Mouse (Mus musculus): ENCODE results near the gene Tmprss11g. TPM values are rescaled to one million over a fixed set of nuclear protein-coding genes. Genes with fewer than 3 reads are reported as not detected.

The Tmprss11g gene
- polyA plus RNA-seq (2012; rRNA removed) = not detected in 2 replicates

DNA sequence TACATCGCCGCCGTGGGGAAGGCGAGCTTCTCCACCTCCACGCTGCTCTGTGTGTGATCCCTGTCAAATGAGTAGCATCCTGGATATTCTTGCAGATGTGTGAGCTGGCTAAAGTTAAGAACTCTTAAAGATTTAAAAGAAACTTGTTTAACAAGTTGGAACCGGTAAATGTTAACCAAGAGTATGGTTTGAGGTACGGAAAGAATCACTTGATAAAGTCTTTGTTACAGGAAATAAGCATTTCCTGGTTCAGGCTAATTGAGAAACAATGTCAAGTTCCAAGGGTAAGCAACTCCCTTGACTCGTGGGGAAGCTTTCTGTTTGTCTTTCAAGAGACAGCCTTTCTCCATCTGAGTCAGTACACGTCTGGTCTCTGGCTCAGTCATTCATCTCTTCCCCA lies at the start of gene Tmprss11g:
Gene Tmprss11g (minus strand): TSS at position 101 of the 400 bp plus-strand sequence.
- TF ChIP-seq CTCF (IDR thresholded peaks at IDR 0.05; ENCODE audit: borderline replicate concordance, extremely low read depth, insufficient read depth, insufficient read length) (no peak), POLR2A (IDR thresholded peaks at IDR 0.05; ENCODE audit: borderline replicate concordance, extremely low read depth, insufficient read depth, insufficient read length, poor library complexity, severe bottlenecking) (no peak)
- no peak for DNase-seq (ENCODE audit: low read depth)

DNA sequence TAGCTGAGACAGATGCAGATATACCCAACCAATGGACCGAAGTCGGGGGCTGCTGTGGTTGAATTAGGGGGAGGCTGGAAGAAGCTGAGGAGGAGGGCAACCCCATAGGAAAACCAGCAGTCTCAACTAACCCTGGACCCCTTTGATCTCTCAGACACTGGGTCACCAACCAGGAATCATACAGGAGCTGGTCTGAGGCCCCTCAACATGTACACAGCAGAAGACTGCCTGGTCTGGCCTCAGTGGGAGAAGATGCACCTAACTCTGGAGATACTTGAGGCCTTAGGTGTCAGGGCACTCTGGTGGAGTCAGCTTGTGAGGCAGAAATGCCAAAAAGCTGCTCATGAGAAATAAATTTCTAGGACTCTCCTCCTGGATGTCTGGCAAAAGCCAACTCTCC lies 28.3 kb upstream of the Tmprss11g start:
- TF ChIP-seq POLR2A (IDR thresholded peaks at IDR 0.05; ENCODE audit: borderline replicate concordance, extremely low read depth, insufficient read depth, insufficient read length, poor library complexity, severe bottlenecking) = no peak
- no peak for TF ChIP-seq CTCF (IDR thresholded peaks at IDR 0.05; ENCODE audit: borderline replicate concordance, extremely low read depth, insufficient read depth, insufficient read length)
- DNase-seq (ENCODE audit: low read depth) = no peak

DNA sequence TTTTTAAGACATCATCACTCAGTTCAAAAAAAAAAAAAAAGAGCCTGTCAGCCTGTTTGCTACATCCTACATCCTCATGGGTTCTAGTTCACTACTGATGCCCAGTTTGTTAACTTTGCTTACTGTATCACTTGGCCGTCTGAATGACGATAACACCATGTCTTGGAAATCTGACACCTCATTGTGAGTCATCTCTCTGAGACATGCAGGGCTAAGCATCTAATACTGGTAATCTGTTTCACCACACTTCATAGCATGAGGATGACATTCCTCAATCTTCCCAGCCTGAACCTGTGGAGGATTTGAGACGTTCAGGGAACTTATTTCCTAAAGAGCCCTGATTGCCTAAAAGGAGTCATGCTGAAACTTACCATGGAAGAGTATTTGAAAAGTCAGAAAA lies 22.2 kb upstream of the Tmprss11g start:
- no peak for DNase-seq (ENCODE audit: low read depth)
- TF ChIP-seq CTCF (IDR thresholded peaks at IDR 0.05; ENCODE audit: borderline replicate concordance, extremely low read depth, insufficient read depth, insufficient read length) (no peak), POLR2A (IDR thresholded peaks at IDR 0.05; ENCODE audit: borderline replicate concordance, extremely low read depth, insufficient read depth, insufficient read length, poor library complexity, severe bottlenecking) (no peak)

DNA sequence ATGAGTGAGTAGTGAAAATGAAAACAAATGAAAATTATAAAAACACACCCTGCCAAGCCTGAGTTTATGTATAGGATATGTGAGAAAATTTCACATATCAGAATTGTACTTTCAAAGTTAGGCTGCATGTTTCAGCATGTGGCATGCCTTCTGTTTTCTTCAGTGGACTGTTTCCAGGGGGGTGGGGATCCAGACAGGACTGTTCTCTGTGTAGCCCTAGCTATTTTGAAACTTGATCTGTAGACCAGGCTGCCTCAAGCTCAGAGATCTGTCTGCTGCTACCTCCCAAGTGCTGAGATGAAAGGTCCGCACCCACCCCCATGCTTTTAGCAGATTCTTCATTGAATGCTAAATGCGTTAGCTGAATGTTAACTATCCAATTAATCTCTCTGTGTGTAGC lies 10.3 kb upstream of the Tmprss11g start:
- DNase-seq (ENCODE audit: low read depth) = no peak
- TF ChIP-seq POLR2A (IDR thresholded peaks at IDR 0.05; ENCODE audit: borderline replicate concordance, extremely low read depth, insufficient read depth, insufficient read length, poor library complexity, severe bottlenecking) (no peak), CTCF (IDR thresholded peaks at IDR 0.05; ENCODE audit: borderline replicate concordance, extremely low read depth, insufficient read depth, insufficient read length) (no peak)

DNA sequence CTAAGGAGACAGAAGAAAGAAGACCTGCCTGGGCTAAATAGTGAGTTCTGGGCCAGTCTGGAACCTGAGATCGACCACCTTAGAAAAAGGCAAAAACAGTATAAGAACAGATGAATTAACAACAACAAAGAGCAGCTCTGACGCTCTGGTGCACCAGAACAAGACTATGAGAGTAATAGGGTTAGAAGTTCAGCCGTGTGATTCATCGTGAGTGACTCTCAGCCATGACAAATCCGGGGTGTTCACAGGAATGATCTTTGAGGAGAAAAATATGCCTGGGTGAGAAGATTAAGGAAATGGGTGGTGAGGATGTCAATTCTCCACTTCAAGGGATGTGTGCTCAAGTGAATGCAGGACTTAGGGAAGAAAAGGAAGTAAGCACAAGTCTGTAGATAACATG lies 6.9 kb downstream of the Tmprss11g start:
- no peak for TF ChIP-seq CTCF (IDR thresholded peaks at IDR 0.05; ENCODE audit: borderline replicate concordance, extremely low read depth, insufficient read depth, insufficient read length)
- TF ChIP-seq POLR2A (IDR thresholded peaks at IDR 0.05; ENCODE audit: borderline replicate concordance, extremely low read depth, insufficient read depth, insufficient read length, poor library complexity, severe bottlenecking) = no peak

DNA sequence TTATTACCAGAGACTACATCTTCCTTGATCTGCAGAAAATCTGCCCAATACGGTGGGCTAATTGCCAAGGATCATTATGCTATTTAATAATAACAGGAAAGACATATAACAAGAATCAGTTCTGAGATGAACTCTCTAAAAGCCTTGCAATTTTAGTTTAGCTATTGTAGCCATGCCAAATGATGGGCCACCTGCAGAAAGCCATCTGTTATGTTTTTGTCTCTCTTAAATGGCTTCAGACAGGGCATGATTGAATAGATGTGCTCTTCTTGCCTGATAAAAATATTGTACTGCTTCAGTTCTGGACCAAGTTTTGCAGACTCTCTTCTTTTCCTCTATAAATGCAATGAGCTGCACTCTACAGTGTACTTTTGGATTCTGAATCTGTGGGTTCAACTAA lies 24.9 kb downstream of the Tmprss11g start:
- DNase-seq (ENCODE audit: low read depth) = peak; percentile 3
- TF ChIP-seq CTCF (IDR thresholded peaks at IDR 0.05; ENCODE audit: borderline replicate concordance, extremely low read depth, insufficient read depth, insufficient read length) = no peak
- no peak for TF ChIP-seq POLR2A (IDR thresholded peaks at IDR 0.05; ENCODE audit: borderline replicate concordance, extremely low read depth, insufficient read depth, insufficient read length, poor library complexity, severe bottlenecking)

More for the DNA sequence above, 6.9 kb downstream of the Tmprss11g start:
- no peak for DNase-seq (ENCODE audit: low read depth)

DNA sequence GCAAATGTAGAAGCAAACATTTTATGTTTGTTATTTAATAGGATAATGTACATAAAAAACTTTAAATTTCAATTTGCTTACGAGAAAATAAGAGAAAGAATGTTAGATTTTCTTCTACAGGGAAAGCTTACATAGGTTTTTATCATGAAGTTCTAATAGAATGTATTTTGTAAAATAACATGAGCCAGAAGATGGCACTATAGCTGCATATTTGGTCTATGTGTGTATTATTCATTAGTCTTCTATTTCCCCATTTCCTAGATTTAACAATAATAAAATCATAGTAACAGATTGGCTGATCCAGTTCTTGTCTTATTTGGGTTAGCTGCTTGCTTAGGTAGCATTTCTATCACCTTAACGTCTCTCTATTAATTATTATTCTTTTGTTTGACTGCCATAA lies 35.8 kb downstream of the Tmprss11g start:
- peak; percentile 40 for DNase-seq (ENCODE audit: low read depth)
- TF ChIP-seq POLR2A (IDR thresholded peaks at IDR 0.05; ENCODE audit: borderline replicate concordance, extremely low read depth, insufficient read depth, insufficient read length, poor library complexity, severe bottlenecking) (no peak), CTCF (IDR thresholded peaks at IDR 0.05; ENCODE audit: borderline replicate concordance, extremely low read depth, insufficient read depth, insufficient read length) (no peak)

DNA sequence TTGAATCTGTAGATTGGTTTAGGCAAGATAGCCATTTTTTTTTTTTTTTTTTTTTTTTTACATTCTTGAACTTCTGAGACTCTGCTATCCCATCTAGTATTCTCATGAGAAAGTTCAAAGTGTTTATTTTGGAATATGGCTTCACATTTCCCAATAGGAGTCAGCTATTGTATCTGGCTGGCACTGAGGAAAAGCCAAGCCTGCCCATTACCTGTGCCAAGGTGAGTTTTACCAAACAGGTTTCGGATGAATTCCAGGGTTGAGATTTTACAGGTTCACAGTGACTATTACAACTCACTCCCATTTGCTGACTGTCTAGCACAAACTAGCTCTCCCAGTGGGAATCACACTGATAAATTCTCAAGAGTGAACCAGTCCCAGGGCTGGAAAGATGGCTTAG lies 36.4 kb downstream of the Tmprss11g start:
- TF ChIP-seq POLR2A (IDR thresholded peaks at IDR 0.05; ENCODE audit: borderline replicate concordance, extremely low read depth, insufficient read depth, insufficient read length, poor library complexity, severe bottlenecking) (no peak), CTCF (IDR thresholded peaks at IDR 0.05; ENCODE audit: borderline replicate concordance, extremely low read depth, insufficient read depth, insufficient read length) (no peak)
- no peak for DNase-seq (ENCODE audit: low read depth)

DNA sequence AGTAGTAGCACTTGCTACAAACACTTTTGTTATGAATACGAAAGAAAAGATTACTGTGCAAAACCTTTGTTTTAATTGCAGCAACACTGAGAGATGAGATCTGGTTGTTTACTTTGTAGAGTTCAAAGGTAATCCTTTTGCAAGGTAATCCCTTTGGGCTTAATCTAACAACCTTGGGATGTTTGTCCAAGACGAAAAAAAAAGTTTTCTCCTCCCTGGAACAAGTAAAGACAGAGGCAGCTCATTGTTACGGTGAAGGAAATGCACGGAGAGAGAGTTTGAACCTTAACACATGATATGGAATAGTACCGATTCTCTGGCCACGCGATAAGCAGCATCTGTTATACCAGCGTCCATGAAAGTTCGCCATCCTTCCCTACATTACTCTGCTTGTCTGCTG lies 44.5 kb downstream of the Tmprss11g start:
- no peak for TF ChIP-seq POLR2A (IDR thresholded peaks at IDR 0.05; ENCODE audit: borderline replicate concordance, extremely low read depth, insufficient read depth, insufficient read length, poor library complexity, severe bottlenecking)
- TF ChIP-seq CTCF (IDR thresholded peaks at IDR 0.05; ENCODE audit: borderline replicate concordance, extremely low read depth, insufficient read depth, insufficient read length) = no peak
- no peak for DNase-seq (ENCODE audit: low read depth)

DNA sequence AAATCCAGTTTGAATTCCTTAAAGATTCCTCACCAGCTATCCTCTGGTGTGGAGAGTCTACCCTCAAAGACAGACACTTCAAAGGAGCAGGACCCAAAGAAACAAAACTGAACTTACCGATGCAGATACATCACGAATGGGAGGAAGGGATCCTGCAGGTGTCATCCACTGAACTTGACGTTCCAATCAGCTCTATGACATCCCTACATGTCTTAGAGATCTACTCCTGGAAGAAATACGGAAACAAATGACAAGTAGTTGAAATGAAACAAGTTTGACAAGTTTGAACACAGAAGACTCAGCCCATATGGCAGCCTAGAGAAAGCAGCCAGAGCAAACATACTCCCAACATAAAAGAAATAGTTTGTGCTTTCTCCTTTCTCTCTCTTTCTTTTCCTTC lies 49.5 kb downstream of the Tmprss11g start, which contains the start of gene Tmprss11a:
Gene Tmprss11a (minus strand): TSS at position 101 of the 400 bp plus-strand sequence.
- TF ChIP-seq CTCF (IDR thresholded peaks at IDR 0.05; ENCODE audit: borderline replicate concordance, extremely low read depth, insufficient read depth, insufficient read length) (no peak), POLR2A (IDR thresholded peaks at IDR 0.05; ENCODE audit: borderline replicate concordance, extremely low read depth, insufficient read depth, insufficient read length, poor library complexity, severe bottlenecking) (no peak)
- DNase-seq (ENCODE audit: low read depth) = no peak

DNA sequence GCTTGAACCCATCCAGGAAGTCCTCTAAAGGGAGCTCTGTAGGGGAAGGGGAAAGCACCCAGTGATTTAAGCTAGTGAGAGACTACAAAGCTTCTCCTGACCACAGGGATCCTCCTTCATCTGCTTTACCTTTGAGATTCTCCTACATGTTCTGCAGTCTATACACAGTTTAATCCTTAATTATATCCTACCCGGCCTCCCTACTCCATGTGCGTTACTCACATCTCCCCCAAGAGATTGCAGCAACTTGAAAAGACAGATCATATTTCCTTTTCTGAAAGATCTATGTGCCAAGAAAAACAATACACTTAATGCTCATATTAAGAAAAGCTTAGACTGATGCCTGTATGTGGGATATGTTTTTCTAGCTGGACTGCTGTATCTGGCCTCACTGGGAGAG lies 79.1 kb downstream of the Tmprss11g start:
- peak; percentile 14 for DNase-seq (ENCODE audit: low read depth)
- TF ChIP-seq CTCF (IDR thresholded peaks at IDR 0.05; ENCODE audit: borderline replicate concordance, extremely low read depth, insufficient read depth, insufficient read length) (no peak), POLR2A (IDR thresholded peaks at IDR 0.05; ENCODE audit: borderline replicate concordance, extremely low read depth, insufficient read depth, insufficient read length, poor library complexity, severe bottlenecking) (no peak)

DNA sequence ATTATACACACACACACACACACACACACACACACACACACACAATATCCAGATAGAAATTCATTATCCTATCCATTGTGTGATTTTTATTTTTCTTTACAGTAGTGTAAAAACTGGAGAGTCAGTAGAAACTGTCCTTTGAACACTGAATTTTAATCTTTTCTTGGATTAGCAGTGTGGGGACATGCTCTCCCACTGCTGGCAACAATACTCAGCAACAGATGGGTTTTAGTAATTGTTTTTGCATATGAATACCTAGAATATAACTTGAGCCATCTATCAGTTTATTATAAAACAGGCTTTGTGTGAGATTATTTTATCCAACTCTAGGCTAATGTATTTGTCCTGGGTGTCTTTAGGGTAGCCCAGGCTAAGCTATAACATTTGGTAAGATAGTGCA lies 79.9 kb downstream of the Tmprss11g start:
- no peak for TF ChIP-seq CTCF (IDR thresholded peaks at IDR 0.05; ENCODE audit: borderline replicate concordance, extremely low read depth, insufficient read depth, insufficient read length)
- no peak for TF ChIP-seq POLR2A (IDR thresholded peaks at IDR 0.05; ENCODE audit: borderline replicate concordance, extremely low read depth, insufficient read depth, insufficient read length, poor library complexity, severe bottlenecking)
- no peak for DNase-seq (ENCODE audit: low read depth)

Other genes starting within 250 kb of the Tmprss11g start
- not detected in 2 replicates for gene Tmprss11c, start 229.3 kb downstream of the Tmprss11g start, polyA plus RNA-seq (2012; rRNA removed)
- not detected in 2 replicates for gene Tmprss11d, start 145.2 kb downstream of the Tmprss11g start, polyA plus RNA-seq (2012; rRNA removed)
- gene Tmprss11a, start 49.6 kb downstream of the Tmprss11g start, polyA plus RNA-seq (2012; rRNA removed) = 0.04 TPM in 2 replicates
- gene Tmprss11f, start 113.8 kb upstream of the Tmprss11g start, polyA plus RNA-seq (2012; rRNA removed) = not detected in 2 replicates
- gene Tmprss11b, start 157.8 kb upstream of the Tmprss11g start, polyA plus RNA-seq (2012; rRNA removed) = 0.01 TPM in 1 of 2 replicates, not detected in the other
- gene Tmprss11e, start 227.2 kb upstream of the Tmprss11g start, polyA plus RNA-seq (2012; rRNA removed) = not detected in 2 replicates

Measured in brain, embryonic 14.5 days (tissue).